Mouse (Mus musculus) colon, adult 2 months (tissue): ENCODE measurements around the gene Dnaja1. TPM values are rescaled to one million over a fixed set of nuclear protein-coding genes. Genes with fewer than 3 reads are reported as not detected.

Source experiments
- polyA plus RNA-seq: library from polyadenylated mRNA; depleted of rRNA; stranded (reverse); fragments of >200 nt; gene quantifications from 2 replicates; pipeline ENCODE4 v1.2.3, GENCODE M21; 2012; rRNA removed

Dnaja1 gene
- 1.5 and 2.5 TPM in 2 replicates for polyA plus RNA-seq

DNA sequence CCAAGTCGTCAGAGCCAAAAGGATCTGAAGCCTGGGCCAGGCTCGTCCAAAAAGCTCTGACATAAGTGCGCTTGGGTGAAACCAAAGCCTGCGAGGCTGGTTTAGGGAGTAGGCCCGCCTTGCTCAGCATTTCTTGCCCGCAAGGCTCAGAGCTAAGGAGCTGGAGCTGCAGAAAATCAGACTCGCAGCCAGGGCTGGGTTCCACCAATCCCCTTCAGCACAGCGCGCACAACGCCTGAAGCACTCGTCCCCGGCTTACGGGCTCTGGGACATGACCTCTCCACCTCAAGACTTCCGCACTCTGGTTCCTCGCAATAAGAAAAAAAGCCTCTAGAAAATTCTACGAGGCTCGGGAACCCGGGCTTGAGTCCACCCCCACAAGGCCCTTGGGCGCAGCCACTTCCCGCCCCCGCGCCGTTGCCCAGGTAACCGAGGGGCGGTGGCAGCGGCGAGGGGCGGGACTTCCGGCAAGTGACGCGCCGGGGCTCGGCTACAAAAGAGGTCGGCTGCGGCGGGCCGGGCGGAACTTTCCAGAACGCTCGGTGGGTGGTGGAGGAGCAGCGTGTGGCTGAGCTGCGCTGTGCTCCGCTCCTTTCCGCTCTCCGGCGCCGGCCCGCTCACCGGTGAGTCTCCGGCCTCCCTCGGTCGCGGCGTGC is at the start of gene Dnaja1:
Gene Dnaja1 (plus strand): TSS at position 140 of the 656 bp plus-strand sequence.

DNA sequence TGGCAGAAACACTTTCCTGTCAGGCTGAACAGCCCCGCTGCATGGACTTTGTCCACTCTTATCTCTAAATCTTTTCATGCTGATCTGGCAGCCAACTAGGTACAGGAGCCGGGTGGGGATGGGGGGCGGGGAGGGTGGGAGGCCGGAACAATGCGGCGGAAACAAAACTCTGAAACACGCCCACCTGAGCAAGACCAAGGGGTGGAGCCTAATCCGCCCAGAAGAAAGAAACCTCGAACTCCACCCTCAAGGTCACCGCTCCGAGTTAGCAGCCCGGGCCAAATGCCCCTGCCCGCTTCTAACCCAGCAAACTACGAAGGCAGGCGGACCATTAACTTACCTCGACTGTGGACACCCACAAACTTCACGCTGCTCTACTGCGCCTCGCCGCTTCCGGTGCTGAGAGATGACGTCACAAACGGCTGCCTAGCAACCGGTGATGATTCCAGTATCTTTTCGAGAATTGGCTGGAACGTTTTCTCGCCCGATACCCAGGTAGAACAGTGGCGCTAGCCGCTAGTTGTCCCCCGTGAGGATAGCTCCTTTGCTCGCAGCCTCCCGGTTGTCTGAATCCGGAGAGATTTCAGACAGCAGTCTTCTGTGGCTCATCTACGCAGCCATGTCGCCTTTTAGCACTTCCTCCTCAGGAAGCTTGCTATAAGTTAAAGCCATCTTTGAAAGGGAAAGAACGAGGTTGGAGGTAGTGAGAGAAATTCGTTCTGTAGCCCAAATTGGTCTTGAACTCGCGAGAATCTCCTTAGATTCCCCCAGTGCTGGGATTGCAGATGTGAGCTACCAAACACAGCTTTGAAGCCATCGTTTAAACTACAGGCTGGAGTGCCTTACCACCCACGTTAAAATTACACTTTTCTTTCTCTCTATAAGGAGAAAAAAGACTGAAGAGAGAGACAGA is 18.9 kb upstream of the Dnaja1 start, which contains the start of gene Aptx:
Gene Aptx (minus strand): TSS at position 398 of the 913 bp plus-strand sequence.

DNA sequence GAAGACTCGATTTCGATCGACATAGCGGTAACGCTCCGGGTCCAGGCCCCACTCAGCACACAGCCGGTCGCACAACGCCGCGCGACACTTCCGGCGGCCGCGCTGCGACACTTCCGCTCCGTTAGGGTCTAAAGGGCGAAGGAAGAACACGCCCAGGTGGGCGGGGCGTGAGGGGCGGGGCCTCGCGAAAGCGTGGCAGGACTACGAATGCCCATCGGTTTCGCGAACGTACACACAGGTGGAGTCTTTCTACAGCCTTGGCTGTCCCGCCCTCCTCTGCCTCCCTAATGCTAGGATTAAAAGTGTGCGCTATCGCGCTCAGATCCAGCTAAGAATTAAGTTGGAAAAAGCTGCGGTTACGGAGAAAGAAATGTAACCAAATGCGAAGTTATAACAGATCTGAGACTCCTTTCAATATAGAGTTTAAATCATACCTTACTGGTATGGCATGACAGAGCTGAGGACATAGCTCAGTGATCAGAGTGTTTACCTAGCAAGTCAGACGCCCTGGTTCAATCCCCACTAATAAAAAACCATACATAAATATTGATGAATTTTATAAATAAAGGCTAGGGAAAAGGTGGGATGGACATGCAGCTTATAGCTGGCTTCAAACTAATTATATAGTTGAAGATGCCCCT is 36.0 kb downstream of the Dnaja1 start, which contains the start of gene Smu1:
Gene Smu1 (minus strand): TSS at position 144 of the 641 bp plus-strand sequence.

Other genes starting within 250 kb of the Dnaja1 start
- 0.05 TPM in 2 replicates for gene Tmem215, start 250.0 kb upstream of the Dnaja1 start, polyA plus RNA-seq
- 2.9 and 3.7 TPM in 2 replicates for gene Aptx, start 19.0 kb upstream of the Dnaja1 start, polyA plus RNA-seq
- gene Smu1, start 35.8 kb downstream of the Dnaja1 start, polyA plus RNA-seq, result 9.5 and 11.4 TPM in 2 replicates
- gene B4galt1, start 131.9 kb downstream of the Dnaja1 start, polyA plus RNA-seq, result 64.5 and 69.6 TPM in 2 replicates
- gene Spink4, start 197.9 kb downstream of the Dnaja1 start, polyA plus RNA-seq, result 7,496 and 8,272 TPM in 2 replicates
- 301 and 345 TPM in 2 replicates for gene Bag1, start 226.1 kb downstream of the Dnaja1 start, polyA plus RNA-seq
- gene Chmp5, start 226.3 kb downstream of the Dnaja1 start, polyA plus RNA-seq, result 11.0 and 14.7 TPM in 2 replicates
- gene Nfx1, start 248.8 kb downstream of the Dnaja1 start, polyA plus RNA-seq, result 20.0 and 25.7 TPM in 2 replicates